Mouse (Mus musculus): ENCODE data around the gene Adrm1. TPM values are rescaled to one million over a fixed set of nuclear protein-coding genes. Genes with fewer than 3 reads are reported as not detected.

Adrm1 gene
- total RNA-seq, 2 experiments from 2014 or later, result 111 to 112 TPM

DNA sequence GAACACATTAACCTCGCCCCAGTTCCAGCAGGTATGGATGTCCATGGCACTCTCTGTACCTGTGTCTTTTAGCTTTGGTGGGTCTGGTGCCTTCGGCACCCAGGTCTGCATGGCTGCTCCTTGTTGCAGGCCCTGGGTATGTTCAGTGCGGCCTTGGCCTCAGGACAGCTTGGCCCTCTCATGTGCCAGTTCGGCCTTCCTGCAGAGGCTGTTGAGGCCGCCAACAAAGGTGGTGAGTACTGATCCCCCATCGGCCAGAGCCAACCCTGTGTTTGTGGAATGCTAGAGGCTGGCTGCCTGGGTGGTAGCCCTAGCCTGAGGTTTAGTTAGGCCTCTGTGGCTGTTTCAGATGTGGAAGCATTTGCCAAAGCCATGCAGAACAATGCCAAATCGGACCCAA is 4.4 kb downstream of the Adrm1 start:
- no peak for DNase-seq (ENCODE audit: extremely low spot score in 1 of 2, low spot score in 2 of 2)
- intact Hi-C loops (cut with DNase I), result no loop called here

DNA sequence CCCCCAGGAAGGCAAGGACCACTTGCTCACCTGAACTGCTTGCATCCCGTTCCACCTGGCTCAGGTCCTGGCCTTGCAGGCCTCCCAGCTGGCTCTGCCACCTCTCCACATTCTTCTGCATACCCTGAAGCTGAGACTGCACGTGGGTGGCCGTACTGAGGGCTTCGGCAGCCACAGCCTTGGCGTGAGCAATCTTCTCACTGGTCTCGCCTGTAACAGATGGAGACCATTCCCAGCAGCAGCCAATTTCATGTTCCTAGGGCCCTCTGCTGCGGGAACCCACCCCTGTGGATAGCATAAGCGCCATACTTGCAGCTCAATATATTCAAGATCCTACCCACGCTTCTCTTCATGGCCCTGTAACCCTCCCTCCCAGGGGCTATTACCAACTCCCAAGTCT is 10.3 kb downstream of the Adrm1 start:
- peak in 1 of 2 experiments; percentile 28 for DNase-seq (ENCODE audit: extremely low spot score in 1 of 2, low spot score in 2 of 2)
- intact Hi-C loops (cut with DNase I), result no loop called here

DNA sequence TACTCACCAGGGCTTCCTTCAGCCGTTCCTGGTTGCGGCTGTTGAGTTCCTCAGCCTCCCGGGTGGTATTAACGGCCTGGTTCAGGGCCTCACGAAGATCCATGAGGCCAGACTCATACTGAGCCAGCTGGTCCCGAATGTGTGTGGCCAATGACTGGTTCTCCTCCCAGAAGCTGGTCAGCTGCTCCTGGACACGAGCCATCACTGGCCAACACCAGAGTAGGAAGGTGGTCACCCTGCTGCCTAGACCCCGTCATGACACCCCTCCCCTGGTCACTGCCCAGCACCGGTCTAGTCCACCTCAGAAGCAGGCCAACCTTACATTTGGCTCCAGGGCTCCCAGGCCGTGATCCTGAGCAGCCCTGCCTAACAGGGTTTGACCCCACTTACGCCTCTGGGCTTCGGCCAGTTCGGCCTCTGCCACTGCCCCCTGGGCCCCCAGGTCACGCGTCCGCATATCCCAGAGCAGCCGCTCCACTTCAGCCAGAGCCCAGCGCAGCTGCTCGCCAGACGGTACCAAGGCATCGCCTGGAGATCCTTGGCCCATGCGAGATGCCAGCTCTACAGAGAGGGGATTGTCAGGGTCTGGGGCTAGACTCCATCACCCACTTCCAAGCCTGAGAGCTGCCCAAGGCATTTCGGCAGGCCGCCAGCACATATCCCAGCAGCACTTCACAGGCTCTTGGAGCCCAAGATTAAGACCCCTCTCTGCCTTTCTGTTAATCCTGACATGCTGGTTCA is 12.9 kb downstream of the Adrm1 start:
- intact Hi-C loops (cut with DNase I), result no loop called here
- no peak for DNase-seq (ENCODE audit: extremely low spot score in 1 of 2, low spot score in 2 of 2)

DNA sequence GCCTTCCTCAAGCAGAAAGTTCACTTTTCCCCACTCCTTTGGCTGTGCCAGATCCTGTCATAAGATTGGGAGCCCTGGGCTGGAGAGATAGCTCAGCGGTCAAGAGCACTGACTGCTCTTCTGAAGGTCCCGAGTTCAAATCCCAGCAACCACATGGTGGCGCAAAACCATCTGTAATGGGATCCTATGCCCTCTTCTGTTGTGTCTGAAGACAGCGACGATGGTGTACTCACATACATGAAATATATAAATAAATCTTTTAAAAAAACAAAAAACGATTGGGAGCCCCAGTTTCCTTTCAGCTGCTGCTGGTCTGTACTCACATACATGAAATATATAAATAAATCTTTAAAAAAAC is 13.4 kb downstream of the Adrm1 start:
- DNase-seq (ENCODE audit: extremely low spot score in 1 of 2, low spot score in 2 of 2), result no peak
- intact Hi-C loops (cut with DNase I), result no loop called here

DNA sequence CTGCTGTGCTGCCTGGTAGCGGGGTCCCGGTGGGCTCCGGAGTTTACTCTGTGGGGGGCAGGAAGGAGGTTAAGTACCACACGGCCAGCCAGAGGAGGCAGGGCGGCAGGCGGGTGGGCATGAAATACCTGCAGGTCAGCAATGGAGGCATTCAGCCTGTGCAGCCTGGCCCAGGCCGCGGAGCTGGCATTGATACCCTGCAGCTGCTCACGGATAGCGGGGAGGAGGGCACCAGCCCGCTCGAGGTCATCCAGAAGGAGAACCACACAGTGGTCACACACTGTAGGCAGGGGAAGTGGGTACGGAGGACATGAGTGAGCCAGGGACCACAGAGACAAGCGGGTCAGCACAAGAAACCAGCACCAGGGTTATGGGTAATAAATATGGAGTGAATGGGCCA is 14.4 kb downstream of the Adrm1 start:
- intact Hi-C loops (cut with DNase I), result no loop called here
- no peak for DNase-seq (ENCODE audit: extremely low spot score in 1 of 2, low spot score in 2 of 2)

DNA sequence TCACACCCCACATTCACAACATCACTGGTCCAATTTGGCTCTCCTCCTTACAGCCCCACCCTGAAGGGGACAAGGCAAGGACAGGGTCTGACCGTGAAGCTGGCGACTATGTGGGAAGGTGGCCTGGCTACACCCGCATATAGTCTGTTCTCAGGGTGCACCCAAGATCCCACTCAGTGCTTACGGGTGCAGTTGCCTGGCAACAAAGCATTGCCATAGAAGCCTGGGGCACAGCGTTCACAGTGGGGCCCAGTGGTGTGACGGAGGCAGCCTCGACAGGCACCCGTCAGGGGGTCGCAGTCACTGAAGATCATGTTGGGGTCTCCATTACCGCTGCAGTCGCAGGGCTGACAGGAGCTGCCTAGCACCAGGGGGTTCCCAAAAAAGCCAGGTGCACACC is 16.1 kb downstream of the Adrm1 start:
- DNase-seq (ENCODE audit: extremely low spot score in 1 of 2, low spot score in 2 of 2), result no peak
- intact Hi-C loops (cut with DNase I), result no loop called here

DNA sequence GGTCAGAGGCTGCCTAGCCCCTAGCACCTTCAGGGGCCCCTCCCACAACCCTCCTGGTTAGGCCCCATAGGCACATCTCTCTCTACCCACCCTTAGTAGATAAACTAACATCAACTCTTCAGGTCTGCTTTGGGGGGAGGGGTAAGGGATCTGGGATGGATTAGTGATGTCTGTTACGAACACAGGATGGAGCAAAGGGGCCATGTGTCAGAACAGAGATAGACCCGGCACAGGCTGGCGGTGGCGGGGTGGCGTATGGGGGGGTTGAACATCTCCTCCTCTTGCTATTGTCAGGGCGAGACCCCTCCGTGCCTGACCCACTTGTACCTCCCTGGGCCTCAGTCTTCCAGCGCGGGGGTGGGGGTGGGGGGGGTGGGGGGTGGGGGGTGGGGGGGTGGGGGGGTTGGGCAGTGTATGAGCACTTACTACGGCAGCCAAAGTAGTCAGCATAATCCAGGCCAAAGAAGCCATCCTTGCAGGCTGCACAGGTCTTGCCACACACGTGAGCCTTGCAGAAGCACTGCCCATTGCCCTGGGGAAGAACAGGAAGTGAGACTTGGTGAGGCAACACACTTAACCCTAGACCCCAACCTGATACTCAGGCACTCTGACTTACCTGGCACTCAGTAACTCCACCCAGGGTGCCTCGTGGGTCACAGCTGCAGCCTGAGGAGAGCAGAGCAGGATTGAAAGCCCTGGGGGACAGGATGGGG is 25.5 kb downstream of the Adrm1 start:
- DNase-seq (ENCODE audit: extremely low spot score in 1 of 2, low spot score in 2 of 2), result no peak
- intact Hi-C loops (cut with DNase I), result no loop called here

DNA sequence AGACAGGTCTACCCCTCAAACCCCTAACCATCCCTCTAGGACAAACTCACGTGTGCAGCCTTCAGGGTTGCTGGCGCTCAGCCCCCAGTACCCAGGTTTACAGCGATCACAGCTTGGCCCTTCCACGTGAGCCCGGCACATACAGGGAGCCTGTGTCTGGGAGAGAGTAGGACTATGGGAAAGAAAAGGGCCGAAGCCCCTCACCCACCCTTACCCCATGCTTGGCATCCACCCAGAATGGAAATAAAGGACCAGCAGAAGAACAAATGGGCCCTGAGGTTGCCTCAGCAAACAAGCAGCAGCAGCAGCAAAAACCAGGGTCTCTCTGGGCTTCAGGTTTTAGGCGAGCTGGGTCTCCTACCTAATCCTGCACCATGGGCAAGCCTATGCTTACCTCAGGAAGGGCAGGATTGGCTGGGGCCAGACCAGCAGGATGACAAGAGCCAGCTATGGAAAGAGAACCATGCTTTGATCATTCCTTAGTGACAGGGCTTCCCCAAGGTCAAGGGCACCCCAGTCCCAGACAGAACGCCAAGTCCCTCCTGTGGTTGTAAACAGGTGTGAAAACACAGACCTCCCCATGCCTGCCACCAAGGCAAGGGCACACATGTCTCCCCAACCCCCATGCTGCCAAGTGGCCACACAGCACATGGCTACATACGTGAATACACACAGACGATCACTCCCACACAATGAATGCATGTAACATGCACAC is 26.2 kb downstream of the Adrm1 start:
- intact Hi-C loops (cut with DNase I), result no loop called here
- no peak for DNase-seq (ENCODE audit: extremely low spot score in 1 of 2, low spot score in 2 of 2)

DNA sequence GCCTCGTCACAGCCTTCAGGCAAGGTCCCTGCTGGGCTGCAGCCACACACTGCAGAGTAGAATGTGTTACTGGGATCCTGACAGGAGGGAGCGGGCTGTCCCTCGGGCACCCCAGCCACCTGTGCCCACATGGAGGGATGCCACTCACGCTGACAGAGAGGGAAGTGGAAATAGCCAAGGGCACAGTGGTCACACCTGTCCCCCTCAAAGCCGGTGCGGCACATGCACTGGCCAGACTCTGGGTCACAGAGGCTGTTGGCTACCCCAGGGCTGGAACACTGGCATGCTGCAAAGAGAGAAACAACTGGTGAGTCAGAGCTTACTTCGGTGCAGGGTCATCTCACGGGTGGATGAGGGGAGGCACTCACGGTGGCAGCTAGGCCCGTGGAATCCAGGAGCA is 27.5 kb downstream of the Adrm1 start:
- no peak for DNase-seq (ENCODE audit: extremely low spot score in 1 of 2, low spot score in 2 of 2)
- intact Hi-C loops (cut with DNase I), result no loop called here

DNA sequence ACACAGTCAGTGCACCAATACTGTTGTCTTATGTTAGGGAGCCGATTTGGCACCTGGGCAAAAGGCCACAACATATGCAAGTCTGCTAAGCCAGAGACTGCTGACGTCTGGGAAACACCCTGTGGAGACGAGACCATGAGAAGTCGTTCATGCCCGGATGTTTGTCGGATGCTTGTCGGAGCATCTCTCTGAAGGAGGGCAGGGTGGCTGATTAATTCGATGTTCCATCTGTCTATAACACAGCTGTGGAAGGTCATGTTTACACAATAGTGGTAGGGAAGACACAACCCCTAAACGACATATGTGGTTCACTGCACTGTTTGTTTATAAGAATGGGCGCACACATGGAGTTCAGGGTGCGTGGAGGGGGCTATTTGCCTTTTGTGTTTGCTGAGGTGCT is 29.4 kb downstream of the Adrm1 start:
- DNase-seq (ENCODE audit: extremely low spot score in 1 of 2, low spot score in 2 of 2), result no peak
- intact Hi-C loops (cut with DNase I), result no loop called here

DNA sequence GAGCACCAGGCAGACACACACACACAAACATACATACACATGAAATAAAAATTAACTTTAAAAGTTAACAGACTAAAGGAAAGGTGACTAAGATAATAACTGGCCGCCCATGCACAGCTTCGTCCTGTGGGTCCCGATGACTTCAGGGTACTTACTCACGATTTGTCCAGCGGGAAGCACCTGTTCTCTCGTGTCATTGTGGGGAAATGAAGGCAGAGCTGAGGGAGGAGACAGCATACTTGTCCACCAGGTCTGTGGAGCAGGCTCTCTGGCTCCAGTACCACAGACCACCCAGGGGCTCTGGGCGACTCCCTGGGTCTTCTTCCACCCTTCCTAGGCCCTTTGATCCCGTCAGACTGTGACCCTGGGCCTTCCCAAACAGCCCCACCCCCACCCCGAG is 30.0 kb downstream of the Adrm1 start:
- intact Hi-C loops (cut with DNase I), result no loop called here
- DNase-seq (ENCODE audit: extremely low spot score in 1 of 2, low spot score in 2 of 2), result no peak

DNA sequence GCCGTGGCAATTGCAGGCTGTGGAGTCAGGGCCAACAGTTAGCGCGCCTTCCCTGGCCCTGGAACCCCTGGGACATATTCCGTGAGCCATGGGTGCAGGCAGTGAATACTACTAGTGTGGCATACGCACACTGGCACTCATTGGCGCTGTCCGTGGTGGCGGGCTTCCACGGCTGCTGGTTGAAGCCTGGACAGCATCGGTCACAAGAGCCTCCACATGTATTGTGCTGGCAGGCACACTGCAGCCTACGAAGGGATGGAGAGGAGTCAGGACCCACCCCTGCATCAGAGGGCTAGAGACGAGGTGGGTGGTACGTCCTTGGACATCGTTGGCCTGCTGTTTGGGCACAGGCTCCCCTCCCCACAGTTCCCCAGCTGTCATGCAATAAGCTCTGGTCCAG is 31.0 kb downstream of the Adrm1 start:
- no peak for DNase-seq (ENCODE audit: extremely low spot score in 1 of 2, low spot score in 2 of 2)
- intact Hi-C loops (cut with DNase I), result no loop called here

DNA sequence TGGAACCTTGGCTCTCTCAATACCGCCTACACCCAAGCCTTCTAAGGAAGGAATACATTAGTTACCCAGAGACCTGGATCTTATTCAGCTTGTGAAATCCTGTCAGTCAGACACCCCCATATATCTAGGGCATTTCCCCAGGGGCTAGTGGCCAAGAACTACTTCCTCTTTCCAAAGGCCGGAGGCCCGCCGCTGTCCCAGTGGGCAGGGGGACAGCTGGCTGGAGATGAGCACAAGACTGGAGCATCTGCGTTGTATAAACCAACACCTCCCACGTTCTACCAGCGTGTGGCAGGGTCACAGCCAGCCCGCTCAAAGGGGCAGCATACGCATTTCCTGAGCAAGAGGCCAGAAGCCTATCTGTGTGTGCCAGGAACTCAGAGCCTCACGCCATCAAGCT is 31.5 kb downstream of the Adrm1 start:
- intact Hi-C loops (cut with DNase I), result no loop called here
- peak in 1 of 2 experiments; percentile 64 for DNase-seq (ENCODE audit: extremely low spot score in 1 of 2, low spot score in 2 of 2)

DNA sequence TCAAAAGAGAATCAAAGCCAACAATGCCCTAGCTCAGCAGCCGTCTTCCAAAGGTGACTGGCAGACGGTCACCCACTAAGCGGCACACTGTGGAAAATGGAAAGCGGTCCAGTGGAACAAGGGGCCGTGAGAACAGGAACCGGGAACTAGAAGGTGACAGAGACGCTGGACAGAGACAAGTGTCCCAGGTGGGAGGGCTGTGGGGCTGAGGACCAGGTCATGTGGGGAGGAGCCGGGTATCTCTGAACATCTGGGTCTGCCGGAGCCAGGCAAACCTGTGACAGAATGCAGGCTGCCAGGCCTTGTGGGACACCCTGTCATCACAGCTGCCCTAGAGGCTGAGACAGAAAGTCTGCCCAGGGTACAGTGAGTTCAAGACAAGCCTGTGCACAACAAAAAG is 33.2 kb downstream of the Adrm1 start:
- intact Hi-C loops (cut with DNase I), result no loop called here
- no peak for DNase-seq (ENCODE audit: extremely low spot score in 1 of 2, low spot score in 2 of 2)

DNA sequence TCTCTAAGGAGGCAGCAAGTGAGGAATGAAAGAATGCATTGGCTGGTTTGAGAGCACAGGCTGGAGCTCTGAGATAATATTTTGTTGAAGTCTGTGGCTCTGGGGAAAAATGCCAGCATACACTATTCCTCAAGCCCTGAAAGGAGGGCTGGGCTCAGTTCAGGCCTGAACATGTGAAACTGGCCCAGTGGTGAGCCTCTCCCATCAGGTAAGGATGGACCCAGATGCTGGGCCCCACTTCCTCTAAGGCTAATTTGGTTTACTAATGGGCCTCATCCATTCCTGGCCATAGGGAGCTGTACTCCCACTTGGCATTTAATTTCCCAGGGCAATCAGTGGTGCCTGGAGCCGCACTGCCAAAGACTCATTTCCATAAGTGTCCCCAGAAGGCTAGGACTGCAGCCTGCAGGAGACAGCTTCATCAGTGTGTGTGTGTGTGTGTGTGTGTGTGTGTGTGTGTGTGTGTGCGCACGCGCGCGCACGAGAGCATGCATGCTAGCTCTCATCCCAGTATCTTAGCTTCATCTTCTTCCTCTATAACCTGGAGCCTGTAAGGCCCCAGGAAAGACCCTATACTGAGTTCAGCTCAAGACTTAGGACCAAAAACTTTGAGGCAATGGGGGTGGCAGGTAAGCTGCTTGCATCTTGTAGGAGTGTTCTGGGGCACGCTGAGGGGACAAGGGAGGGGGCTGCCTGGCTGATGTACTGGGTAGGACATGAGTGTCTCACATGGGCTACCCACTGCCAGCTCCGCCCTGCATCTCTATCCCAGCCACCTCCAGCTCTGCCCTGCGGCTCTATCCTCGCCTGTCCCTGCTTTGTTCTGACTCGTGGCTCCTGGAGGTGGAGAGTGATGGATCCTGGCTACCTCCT is 34.0 kb downstream of the Adrm1 start:
- DNase-seq (ENCODE audit: extremely low spot score in 1 of 2, low spot score in 2 of 2), result no peak
- intact Hi-C loops (cut with DNase I), result loop anchor here (5.0 kb wide), 1 partner anchor 47 kb away; no protein-coding TSS in a partner anchor

DNA sequence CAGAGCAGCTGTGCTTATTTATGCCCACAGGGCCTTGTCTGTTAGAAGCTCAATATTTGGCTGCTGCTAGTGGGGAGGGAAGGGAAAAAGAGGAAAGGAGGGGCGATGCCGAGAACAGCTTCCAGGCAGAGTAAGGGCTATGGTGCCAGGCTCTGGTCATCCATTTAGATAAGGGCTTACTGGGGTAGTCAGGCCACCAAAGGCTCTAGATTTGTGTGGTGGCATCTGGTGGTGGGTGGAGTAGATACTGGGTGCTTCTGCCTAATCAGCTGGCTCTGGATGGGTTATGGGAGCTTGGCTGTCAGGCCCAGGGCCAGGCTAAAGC is 34.6 kb downstream of the Adrm1 start:
- DNase-seq (ENCODE audit: extremely low spot score in 1 of 2, low spot score in 2 of 2), result no peak
- intact Hi-C loops (cut with DNase I), result loop anchor here (5.0 kb wide), 1 partner anchor 46 kb away; no protein-coding TSS in a partner anchor

DNA sequence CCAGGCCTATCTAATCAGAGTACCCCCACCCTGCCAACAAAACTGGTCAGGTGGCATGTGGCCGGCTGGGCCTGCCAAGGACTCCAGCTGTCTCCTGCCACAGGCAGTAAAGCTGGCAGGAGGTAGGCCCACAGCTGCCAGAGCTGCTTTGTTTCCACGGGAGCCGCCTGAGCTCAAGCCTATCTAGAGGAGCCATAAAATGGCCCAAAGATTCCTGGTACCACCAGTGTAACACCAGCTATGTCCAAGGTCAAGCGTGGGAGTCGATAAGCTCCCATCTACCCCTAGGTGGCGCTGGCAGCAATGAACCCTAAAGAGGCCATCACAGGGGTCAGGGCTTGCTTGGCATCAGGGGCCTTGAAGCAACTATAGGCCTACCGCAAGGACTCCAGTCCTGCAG is 36.6 kb downstream of the Adrm1 start:
- intact Hi-C loops (cut with DNase I), result loop anchor here (5.0 kb wide), 1 partner anchor 44 kb away; no protein-coding TSS in a partner anchor
- DNase-seq (ENCODE audit: extremely low spot score in 1 of 2, low spot score in 2 of 2), result no peak

DNA sequence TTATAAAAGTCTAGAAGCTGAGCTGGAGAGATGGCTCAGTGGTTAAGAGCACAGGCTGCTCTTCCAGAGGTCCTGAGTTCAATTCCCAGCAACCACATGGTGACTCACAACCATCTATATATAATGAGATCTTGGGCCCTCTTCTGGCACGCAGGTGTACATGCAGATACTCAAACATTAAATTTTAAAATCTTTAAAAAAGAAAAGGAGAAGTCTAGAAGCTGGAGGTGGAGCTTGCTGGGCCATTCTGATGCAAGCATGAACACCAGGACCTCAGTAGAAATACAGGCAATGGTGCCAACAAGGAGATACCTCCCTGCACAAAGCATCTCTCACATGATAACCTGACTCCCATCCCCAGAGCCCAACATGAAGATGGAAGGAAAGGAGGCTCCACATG is 37.7 kb downstream of the Adrm1 start:
- intact Hi-C loops (cut with DNase I), result loop anchor here (5.0 kb wide), 1 partner anchor 43 kb away; no protein-coding TSS in a partner anchor
- no peak for DNase-seq (ENCODE audit: extremely low spot score in 1 of 2, low spot score in 2 of 2)

DNA sequence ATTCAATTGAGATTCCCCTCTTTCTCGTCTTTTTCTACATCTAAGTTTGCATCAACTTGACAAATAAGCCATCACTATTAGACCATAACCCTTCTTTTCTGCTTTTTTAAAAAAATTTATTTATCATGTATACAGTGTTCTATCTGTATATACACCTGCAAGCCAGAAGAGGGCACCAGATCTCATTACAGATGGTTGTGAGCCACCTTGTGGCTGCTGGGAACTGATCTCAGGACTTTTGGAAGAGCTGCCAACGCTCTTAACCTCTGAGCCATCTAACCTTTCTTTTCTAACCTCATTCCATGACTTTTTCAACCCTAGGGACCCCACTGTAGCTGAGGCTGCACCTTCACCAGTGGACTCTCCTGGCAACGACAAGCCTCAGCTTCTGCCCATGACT is 41.0 kb downstream of the Adrm1 start:
- intact Hi-C loops (cut with DNase I), result no loop called here
- no peak for DNase-seq (ENCODE audit: extremely low spot score in 1 of 2, low spot score in 2 of 2)
